Mouse (Mus musculus) CH12.LX (cell line): ENCODE measurements around the gene Ptbp1.

ENCODE experiments used
- CTCF ChIP-seq, 2 experiments: IDR thresholded peaks in 1 of 2; conservative IDR thresholded peaks in 1 of 2; 2 replicates each; pipeline ENCODE4 v1.5.1; 2011 to 2012; ENCODE audit warnings: low read depth in 2 of 2, low read length in 2 of 2, improper control_type of control experiment in 1 of 2, inconsistent platforms in 1 of 2, mild to moderate bottlenecking in 1 of 2, moderate library complexity in 1 of 2
- E2F4 ChIP-seq: IDR thresholded peaks from 2 replicates; pipeline ENCODE4 v1.6.1; 2011; ENCODE audit warnings: low read depth, low read length, improper control_type of control experiment; ENCODE audit not compliant: insufficient replicate concordance
- POLR2A ChIP-seq: IDR thresholded peaks from 2 replicates; pipeline ENCODE4 v1.6.1; 2011; ENCODE audit warnings: low read depth, mild to moderate bottlenecking, improper control_type of control experiment, low read length
- USF2 ChIP-seq: conservative IDR thresholded peaks from 2 replicates; pipeline ENCODE4 v1.6.1; 2011; ENCODE audit warnings: low read depth, low read length, improper control_type of control experiment

DNA sequence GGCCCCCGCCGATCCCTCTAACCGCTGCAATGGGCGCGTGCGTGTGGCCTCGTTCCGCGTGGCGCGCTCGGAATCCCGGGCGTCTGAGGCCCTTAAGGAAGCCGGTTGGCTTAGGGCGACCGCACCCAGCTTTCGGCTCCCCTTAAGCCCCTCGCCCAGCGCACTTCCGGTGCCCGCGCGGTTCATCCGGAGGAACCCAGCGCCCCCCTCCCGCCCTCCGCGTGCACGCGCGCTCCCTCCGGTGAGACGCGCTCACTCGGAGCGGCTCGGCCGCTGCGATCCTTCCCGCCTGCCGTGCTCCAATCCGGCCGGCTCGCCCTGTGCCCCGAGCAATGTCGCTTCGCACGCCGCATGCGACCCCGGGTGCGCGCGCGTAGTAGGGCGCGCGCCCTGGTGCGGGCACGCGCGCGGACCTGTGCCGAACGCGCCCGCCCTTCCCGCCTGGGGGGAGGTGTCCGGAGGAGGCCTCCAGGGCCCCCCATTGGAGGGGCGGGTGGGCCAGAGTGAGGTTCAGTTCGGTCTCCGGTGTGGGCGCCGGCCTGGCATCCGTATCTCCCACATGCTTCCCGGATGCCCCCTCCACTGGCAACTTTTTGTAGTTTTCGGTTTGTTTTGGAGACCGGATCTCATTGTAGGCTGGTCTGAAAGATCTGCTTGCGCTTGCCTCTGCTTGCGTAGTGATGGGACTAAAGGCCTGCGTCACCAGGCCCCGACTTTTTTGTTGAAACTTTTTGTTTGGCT is 744 bp downstream of the Ptbp1 start:
- no peak for TF ChIP-seq E2F4
- no peak for TF ChIP-seq POLR2A
- no peak for TF ChIP-seq USF2
- TF ChIP-seq CTCF (conservative IDR thresholded peaks at IDR 0.05 in 1 of 2, IDR thresholded peaks at IDR 0.05 in 1 of 2; ENCODE audit: low read depth in 2 of 2, low read length in 2 of 2): no peak
